Mouse (Mus musculus) megakaryocyte progenitor cell, adult 5-6 weeks (primary cell): Measurements from ENCODE around the gene Man1c1. TPM values are rescaled to one million over a fixed set of nuclear protein-coding genes. Genes with fewer than 3 reads are reported as not detected.

ENCODE experiments used
- ATAC-seq: replicated peaks from 2 replicates; pipeline ENCODE4 v1.8.0; 2016; ENCODE audit warnings: mild to moderate bottlenecking, moderate TSS enrichment, inconsistent platforms; ENCODE audit not compliant: poor library complexity
- total RNA-seq, 2 experiments: library from RNA; stranded (forward) in 1 of 2; stranded (reverse) in 1 of 2; fragments of 157-497, 149-512 nt in 1 of 2; fragments of 200-1000 nt in 1 of 2; gene quantifications; 2 replicates each; pipeline versions ENCODE4 v1.2.3 to v1.2.4; 2015 to 2017

The Man1c1 gene
- total RNA-seq, 2 experiments from 2014 or later, result 5.8 to 10.5 TPM

DNA sequence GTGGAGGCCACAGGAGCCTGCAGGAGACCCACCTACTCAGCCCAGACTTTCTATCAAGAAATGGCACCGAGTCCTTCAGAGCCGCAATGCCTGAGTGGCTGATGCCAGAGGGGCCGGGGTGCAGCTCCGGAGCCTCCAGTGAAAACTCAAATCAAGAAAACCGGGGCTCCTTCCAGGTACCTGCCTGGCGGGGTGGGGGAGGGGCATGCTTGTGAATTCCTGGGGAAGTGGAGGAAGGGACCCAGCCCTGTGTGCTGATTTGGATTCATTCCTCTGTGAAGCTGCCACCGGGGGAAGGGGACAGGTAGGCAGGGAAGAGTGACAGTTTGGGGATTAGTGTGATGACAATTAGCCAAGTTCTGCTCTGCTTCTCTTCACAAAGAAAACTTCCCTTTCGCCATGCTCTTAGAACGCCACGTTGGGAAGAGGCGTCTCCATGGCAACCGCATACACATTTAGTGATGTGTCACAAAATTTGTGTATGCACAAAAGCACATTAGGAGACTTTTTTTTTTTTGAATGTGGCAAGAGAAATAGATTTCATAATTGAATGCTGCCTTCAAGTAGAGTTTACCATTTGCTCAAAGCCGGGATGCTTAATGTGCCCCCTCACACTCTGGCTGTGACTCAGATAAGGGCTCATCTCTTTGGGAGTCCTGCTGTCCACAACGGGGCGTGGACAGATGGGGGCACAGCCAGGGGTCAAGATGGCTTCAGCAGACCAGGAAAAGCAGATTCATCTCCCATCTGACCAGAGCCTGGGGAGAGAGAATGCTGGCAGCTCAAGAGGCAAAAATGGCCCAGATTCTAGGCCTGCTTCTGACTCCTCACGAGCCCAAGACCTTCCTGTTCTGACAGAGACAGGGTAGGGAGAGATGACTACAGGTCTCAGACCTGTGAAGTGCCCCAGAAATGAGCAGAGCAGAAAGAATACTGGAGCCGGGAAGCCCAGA, 26.3 kb downstream of the Man1c1 start:
- ATAC-seq, result no peak

GRCm38 (mm10) chr4:134675800-134676199, 28.3 kb downstream of the Man1c1 start:
- no peak for ATAC-seq

DNA sequence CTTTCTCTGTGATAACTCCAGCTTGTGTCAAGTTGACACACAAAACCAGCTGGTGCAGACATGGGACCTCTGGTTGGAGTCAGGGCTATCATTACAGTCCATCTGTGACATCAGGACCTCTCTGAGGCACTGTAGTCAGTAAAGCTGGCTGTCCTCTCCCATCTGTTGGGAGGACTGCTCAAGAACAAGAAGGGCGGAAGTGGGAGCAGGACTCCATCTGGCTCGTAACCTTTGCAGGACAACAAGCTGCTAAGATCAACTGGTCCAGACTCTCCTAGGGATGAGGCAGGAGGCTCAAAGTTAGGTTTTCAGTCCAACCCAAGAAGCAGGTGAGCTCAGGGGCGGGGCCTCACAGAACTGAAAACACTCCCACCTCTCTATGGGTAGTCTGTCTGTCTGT, 29.1 kb downstream of the Man1c1 start:
- ATAC-seq, result no peak

- ATAC-seq, result no peak
These were observed 30.1 kb downstream of the Man1c1 start for GRCm38 (mm10) chr4:134673882-134674463.

DNA sequence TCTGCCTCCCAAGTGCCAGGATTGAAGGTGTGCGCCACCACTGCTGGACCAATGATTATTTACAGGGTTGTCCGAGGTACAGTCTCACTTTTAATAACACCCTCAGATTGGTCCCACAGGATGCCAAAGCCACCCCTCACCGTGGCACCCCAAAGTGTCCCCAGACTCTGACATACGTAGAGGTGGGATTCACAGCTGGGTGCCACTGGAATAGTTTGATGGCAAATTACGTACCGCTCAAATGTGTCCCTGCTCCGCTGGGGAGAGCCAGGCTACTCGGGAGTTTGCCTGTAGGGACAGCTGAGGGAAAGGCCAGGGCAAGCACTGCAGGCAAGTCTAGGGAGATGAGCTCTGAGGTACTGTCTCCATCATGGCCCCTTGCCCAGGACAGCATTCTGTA, 30.9 kb downstream of the Man1c1 start:
- ATAC-seq, result no peak

DNA sequence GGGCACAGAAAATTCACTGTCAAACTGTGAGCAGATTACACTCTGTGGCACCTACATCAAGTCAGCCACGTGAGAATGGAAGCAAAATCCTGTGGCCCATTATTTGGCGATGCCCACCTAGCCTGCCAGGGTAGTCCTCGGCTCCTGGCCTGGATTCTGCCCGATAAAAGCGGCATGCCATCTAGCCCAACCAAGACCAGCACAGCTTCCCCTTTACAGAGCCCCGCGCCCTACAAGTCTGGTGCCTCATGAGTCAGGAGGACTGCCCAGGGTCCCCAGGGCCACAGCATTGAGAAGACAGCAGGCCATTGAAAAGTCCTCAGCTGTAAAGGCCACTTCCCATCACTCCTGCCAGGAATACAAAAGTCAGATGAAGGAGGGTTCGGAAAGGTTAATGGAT, 31.8 kb downstream of the Man1c1 start:
- peak; percentile 55 for ATAC-seq

- peak; percentile 20; the same call in 1 of the 2 replicates for ATAC-seq
These were observed 32.4 kb downstream of the Man1c1 start for GRCm38 (mm10) chr4:134671660-134672173.

DNA sequence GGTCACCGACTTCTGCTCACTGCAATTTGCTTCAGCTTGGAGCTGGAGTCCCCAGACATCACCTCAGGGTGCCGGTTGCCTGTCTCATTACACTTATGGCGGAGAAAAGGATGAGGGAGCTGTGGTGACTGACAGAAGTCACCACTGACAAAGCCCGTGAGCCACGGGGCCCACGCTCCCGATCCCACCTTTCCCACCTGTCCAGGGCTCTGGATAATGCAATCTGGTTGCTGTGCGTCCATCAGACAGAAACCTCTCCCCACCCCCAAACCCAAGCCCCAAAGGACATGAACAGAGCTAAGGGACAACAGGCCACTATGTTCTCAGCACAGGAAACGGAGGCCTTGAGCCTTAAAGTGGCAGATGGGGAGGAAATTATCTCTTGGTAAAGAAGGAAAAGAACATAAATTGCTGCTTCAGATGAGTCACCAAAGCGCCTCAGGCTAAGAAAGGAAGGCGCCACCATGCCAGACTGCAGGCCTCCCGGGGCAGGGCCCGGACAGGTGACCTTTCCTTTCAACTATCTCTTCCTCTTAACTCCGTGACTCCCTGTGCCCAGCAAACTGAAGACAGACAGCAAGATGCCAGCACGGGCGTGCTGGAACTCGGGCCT, 34.2 kb downstream of the Man1c1 start:
- no peak for ATAC-seq

GRCm38 (mm10) chr4:134668355-134669028, 35.6 kb downstream of the Man1c1 start:
- ATAC-seq, result no peak

GRCm38 (mm10) chr4:134666391-134666790, 37.7 kb downstream of the Man1c1 start:
- ATAC-seq, result no peak

DNA sequence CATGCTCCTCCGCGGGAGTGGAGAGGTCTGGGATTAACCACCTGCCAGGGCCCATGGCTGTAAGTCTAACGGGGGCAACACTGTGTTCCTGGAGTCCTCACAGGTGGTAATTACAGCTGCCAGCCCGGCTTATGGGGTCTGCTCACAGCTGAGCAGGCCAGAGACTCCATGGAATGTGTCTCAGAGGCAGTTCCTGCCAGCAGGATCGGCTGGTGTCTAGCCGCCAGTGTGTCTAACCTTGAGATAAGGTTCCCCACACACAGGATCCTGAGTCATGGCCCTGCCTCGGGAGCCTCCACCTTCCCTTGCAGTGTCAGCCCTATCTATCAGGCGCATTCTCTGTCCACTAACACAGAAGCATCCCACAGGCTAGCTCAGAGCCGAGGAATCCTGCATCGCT, 41.0 kb downstream of the Man1c1 start:
- ATAC-seq, result peak; percentile 71

DNA sequence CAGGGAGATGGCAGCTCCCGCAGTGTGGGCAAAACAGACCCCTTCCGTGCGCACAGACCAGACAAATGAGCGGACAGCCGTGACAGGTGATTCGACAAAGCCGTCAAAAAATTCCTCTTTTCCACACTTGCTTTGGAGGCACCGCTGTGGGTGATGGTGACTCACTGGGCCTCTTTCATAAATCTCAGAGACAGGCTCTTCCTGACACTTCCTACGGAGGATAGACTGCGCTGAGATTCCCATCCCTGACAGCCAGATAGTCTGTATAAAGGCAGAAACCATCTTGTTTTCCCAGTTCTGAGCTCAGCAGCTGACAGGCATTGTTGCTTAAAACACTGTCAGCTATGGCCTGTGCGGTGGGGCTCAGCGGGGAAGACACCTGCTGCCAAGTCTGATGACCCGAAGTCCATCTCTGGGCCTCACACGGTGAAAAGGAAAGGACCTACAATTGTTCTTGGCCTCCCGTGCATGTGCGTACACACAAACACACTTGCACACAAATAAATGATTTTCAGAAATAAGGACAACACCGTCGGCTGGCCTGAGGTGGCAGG, 43.4 kb downstream of the Man1c1 start:
- ATAC-seq, result no peak

DNA sequence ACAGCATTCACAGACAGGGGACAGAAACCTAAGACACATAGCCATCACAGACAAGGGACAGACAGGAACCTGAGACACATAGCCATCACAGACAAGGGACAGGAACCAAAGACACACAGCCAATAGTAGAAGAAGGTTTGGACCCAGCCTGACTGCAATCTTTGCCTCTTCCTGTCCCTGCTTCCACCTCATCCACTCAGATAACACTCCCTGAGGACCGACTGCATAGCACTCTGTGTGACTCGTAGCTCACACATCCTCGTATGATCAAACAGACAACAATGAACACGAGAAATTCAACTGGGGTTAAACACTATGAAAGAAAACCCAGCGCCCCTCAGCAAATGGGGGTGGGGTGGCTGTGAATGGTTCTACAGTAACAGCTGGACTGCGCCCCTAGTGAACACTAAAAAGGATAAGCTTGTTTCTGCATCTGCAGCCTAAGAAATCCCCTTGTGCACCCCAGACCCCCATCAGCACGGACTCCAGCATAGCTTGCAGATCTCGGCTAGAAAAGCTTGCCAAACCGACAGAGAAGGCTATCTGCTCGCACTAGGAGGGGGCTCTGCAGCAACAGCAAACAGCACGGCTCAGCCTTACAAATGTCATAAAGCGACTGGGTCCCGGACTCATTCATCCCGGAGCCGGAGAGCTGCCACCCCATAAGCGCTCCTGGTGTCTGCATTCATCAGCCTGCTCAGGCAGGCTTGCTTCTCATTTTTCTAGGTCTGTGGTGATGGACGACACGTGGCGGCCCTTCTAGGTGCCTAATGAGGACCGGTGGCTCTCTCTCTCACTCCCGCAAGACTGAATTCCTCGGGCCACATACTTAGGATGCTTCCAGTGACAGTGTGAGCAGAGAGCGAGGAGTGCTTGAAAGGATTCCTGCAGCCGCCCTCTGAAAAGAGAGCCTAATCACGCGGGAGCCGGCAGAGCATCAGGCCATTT, 44.5 kb downstream of the Man1c1 start:
- no peak for ATAC-seq

GRCm38 (mm10) chr4:134657473-134657872, 46.6 kb downstream of the Man1c1 start:
- no peak for ATAC-seq

DNA sequence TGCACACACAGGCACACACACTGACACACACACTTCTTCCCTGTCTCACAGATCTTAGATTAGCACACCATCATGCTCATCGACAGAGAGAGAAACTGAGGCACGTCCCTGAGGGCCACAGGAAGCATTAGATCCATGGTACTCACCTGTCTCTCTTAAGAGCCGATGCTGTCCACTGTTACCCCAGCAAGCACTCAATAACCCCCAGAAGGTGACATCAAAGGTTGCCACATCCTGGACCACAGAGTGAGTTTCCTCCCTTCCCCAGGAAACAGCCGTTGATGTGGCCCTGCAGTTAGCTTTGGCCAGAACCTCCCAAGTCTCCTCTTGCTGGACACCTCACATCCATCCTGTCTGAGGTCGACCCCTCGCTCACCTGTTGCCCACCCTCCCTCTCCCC, 49.7 kb downstream of the Man1c1 start:
- ATAC-seq, result peak; percentile 66

- peak; percentile 58 for ATAC-seq
These were observed 51.4 kb downstream of the Man1c1 start for GRCm38 (mm10) chr4:134652720-134653119.

- ATAC-seq, result no peak
These were observed 51.9 kb downstream of the Man1c1 start for GRCm38 (mm10) chr4:134652151-134652550.

- no peak for ATAC-seq
These were observed 52.7 kb downstream of the Man1c1 start for GRCm38 (mm10) chr4:134651358-134651757.
